Mouse (Mus musculus) heart, embryonic 14.5 days (tissue): ENCODE measurements at regions not wholly inside any gene's neighbourhood (a gene's known extent, or its start where the extent isn't known, plus 50 kb on each side); places are given as distances from the start of the nearest gene placed in this dataset.
"Not testable (repeated sequence)": the region's sequence is repeated elsewhere in the genome, so short reads cannot be mapped to it uniquely, and the experiment has no call there.

Source experiments
- ATAC-seq: fragments of 200-750 bp; cut with Nextera tagmentation; 2 replicates; pipeline ENCODE4 v1.8.0; 2017; ENCODE audit warnings: low read depth, moderate TSS enrichment; ENCODE audit not compliant: insufficient number of reproducible peaks, insufficient read depth, low FRiP score
- H3K27ac ChIP-seq, 2 experiments: fragments of 200-500 bp in 1 of 2; fragments of 300-500 bp in 1 of 2; sonication (generic) in 1 of 2; replicated peaks in 1 of 2; 2 replicates each; pipeline ENCODE4 v1.5.1; 2012 to 2014; ENCODE audit warnings: low read depth in 2 of 2, low read length in 2 of 2, control low read depth in 1 of 2, mild to moderate bottlenecking in 1 of 2, mixed read lengths in 1 of 2; ENCODE audit not compliant: control insufficient read depth in 1 of 2, insufficient read depth in 1 of 2
- H3K27me3 ChIP-seq: fragments of 300-500 bp; sonication (generic); 2 replicates; pipeline ENCODE4 v1.6.1; 2014; ENCODE audit warnings: mild to moderate bottlenecking, low read length, control low read depth; ENCODE audit not compliant: control insufficient read depth, insufficient read depth
- H3K36me3 ChIP-seq: fragments of 300-500 bp; sonication (generic); 2 replicates; pipeline ENCODE4 v1.6.1; 2014; ENCODE audit warnings: mild to moderate bottlenecking, control low read depth, low read length, mixed read lengths; ENCODE audit not compliant: control insufficient read depth, insufficient read depth
- H3K4me1 ChIP-seq, 2 experiments: fragments of 200-500 bp in 1 of 2; fragments of 300-500 bp in 1 of 2; sonication (generic) in 1 of 2; 2 replicates each; pipeline ENCODE4 v1.6.1; 2012 to 2014; ENCODE audit warnings: low read length in 2 of 2, control low read depth in 1 of 2, mixed read lengths in 1 of 2; ENCODE audit not compliant: control insufficient read depth in 2 of 2, insufficient read depth in 2 of 2
- H3K4me2 ChIP-seq: fragments of 300-500 bp; sonication (generic); 2 replicates; pipeline ENCODE4 v1.6.1; 2014; ENCODE audit warnings: mild to moderate bottlenecking, low read length
- H3K4me3 ChIP-seq, 2 experiments: fragments of 200-500 bp in 1 of 2; fragments of 300-500 bp in 1 of 2; sonication (generic) in 1 of 2; 2 replicates each; pipeline ENCODE4 v1.5.1; 2012 to 2014; ENCODE audit warnings: low read length in 2 of 2, mild to moderate bottlenecking in 2 of 2, control low read depth in 1 of 2, low read depth in 1 of 2, moderate library complexity in 1 of 2; ENCODE audit not compliant: control insufficient read depth in 1 of 2, insufficient read depth in 1 of 2
- H3K9ac ChIP-seq: fragments of 300-500 bp; sonication (generic); 2 replicates; pipeline ENCODE4 v1.6.1; 2014; ENCODE audit warnings: mild to moderate bottlenecking, low read length
- H3K9me3 ChIP-seq: fragments of 300-500 bp; sonication (generic); 2 replicates; pipeline ENCODE4 v1.6.1; 2016; ENCODE audit warnings: low read length, control low read depth; ENCODE audit not compliant: control insufficient read depth
- WGBS: fragments of 180-500 bp; shearing (Covaris S2); extraction: QIAGEN DNeasy Blood & Tissue Kit; methylation state at CpG from one replicate; pipeline ENCODE4 v1.1.7; 2014; 5-methylcytosine and 5-hydroxymethylcytosine counted together

GRCm38 (mm10) chr3:134330943-134331342 is 94.7 kb downstream of the Cxxc4 start:
- Histone ChIP-seq H3K27me3 (no peaks in the 10 kb centered on the region), H3K36me3 (no peaks in the 10 kb centered on the region), H3K9me3 (no peaks in the 10 kb centered on the region), H3K4me2 (peak overlapping the region; percentile 64), H3K4me3 (peak overlapping the region; percentile 9 to 27; a peak in 3 of 4 replicates), H3K4me1 (no peaks in the 10 kb centered on the region), H3K9ac (no peak overlapping the region), H3K27ac (no peak overlapping the region)
- 48% methylated on average over 11 of the region's 11 CpGs for WGBS
- ATAC-seq = no peak

DNA sequence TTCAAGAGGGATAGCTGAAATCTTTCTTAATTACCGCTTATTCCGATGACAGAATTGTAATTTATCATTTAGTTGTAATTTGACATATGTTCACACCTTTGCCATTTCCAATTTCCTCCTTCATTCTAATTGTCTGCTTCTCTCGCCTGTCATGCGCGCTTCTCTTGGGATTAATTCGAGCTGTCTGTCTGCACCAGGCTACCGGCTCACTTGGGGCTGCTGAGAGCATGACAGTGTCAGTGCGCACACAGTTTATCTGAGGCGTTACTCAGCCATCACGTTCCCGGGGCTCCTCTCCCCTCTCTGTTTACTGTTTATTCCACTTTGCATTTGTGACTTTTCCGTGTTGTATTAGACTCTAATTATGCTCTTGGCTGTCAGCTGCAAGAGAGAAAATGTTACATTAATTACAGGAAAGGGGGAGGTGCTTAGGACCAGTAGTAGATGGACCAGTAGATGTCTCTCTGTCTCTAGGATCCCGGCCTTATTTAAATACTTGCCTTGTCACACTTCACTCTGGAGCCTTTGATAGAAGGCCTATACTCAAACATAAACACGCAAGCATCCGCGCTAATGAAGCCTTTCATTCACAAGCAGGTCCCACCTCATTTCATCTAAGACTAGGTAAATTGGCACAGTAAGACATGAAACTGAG is 95.3 kb downstream of the Cxxc4 start:
- 33% methylated on average over 16 of the region's 16 CpGs for WGBS
- Histone ChIP-seq H3K4me3 (peak overlapping the region; percentile 11 to 27; a peak in 3 of 4 replicates), H3K27me3 (no peaks in the 10 kb centered on the region), H3K9me3 (no peaks in the 10 kb centered on the region), H3K27ac (no peak overlapping the region), H3K4me2 (peak overlapping the region; percentile 64), H3K4me1 (no peaks in the 10 kb centered on the region), H3K9ac (no peak overlapping the region), H3K36me3 (no peaks in the 10 kb centered on the region)
- no peak for ATAC-seq

DNA sequence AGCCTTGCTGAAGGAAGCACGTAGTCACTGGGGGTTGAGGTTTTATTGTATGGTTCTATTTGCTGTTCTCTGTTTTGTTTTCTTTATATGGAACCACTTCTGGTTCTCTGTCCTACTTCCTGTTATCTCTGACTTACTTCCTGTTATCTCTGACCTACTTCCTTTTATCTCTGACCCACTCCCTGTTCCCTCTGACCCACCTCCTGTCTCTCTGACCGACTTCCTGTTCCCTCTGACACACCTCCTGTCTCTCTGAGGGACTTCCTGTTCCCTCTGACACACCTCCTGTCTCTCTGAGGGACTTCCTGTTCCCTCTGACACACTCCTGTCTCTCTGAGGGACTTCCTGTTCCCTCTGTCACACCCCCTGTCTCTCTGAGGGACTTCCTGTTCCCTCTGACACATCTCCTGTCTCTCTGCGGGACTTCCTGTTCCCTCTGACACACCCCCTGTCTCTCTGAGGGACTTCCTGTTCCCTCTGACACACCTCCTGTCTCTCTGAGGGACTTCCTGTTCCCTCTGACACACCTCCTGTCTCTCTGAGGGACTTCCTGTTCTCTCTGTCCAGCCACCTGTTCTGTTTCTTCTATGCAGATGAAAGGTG is 102.9 kb downstream of the Cxxc4 start:
- H3K4me2 ChIP-seq, H3K36me3 ChIP-seq, H3K9me3 ChIP-seq, H3K4me3 ChIP-seq, H3K27me3 ChIP-seq, H3K9ac ChIP-seq, ATAC-seq, H3K4me1 ChIP-seq, H3K27ac ChIP-seq: not testable (repeated sequence)
- 73% methylated on average over 3 of the region's 3 CpGs for WGBS

DNA sequence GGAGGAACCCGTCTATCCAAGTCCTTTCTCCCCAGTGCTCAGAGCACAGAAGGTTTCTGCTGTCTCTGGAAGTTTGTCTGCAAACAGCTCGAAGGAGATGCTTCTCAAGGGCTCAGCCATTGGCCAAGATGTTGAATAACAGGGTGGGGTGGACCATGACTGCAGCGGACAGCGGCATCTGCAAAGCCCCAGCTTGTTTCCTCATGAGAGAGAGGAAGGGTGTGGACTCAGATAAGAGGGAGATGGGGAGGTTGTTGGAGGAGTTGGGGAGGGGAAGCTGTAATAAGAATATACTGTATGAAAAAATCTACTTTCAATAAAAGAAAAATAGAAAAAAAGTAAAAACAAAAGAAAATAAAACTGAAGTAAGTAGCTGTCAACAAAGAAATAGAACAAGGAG is 129.7 kb downstream of the Cxxc4 start:
- Histone ChIP-seq H3K27ac (no peak overlapping the region), H3K27me3 (no peaks in the 10 kb centered on the region), H3K36me3 (no peaks in the 10 kb centered on the region), H3K4me2 (no peak overlapping the region), H3K4me3 (no peak overlapping the region), H3K9ac (no peak overlapping the region), H3K4me1 (no peaks in the 10 kb centered on the region), H3K9me3 (no peaks in the 10 kb centered on the region)
- 55% methylated on average over 4 of the region's 4 CpGs for WGBS
- no peak for ATAC-seq

GRCm38 (mm10) chr3:134366761-134367160 is 130.5 kb downstream of the Cxxc4 start:
- no peaks in the 10 kb centered on the region for H3K27me3 ChIP-seq
- no peak overlapping the region for H3K4me2 ChIP-seq
- WGBS = 60% methylated on average over 3 of the region's 3 CpGs
- no peak for ATAC-seq
- no peak overlapping the region for H3K4me3 ChIP-seq
- H3K4me1 ChIP-seq = no peaks in the 10 kb centered on the region
- H3K9ac ChIP-seq = no peak overlapping the region
- no peak overlapping the region for H3K27ac ChIP-seq
- no peaks in the 10 kb centered on the region for H3K36me3 ChIP-seq
- H3K9me3 ChIP-seq = no peaks in the 10 kb centered on the region

GRCm38 (mm10) chr3:134368591-134368990 is 132.3 kb downstream of the Cxxc4 start:
- no peak for ATAC-seq
- Histone ChIP-seq H3K4me3 (no peak overlapping the region), H3K4me1 (no peaks in the 10 kb centered on the region), H3K27me3 (no peaks in the 10 kb centered on the region), H3K9ac (no peak overlapping the region), H3K9me3 (no peaks in the 10 kb centered on the region), H3K27ac (no peak overlapping the region), H3K36me3 (no peaks in the 10 kb centered on the region), H3K4me2 (no peak overlapping the region)

- Histone ChIP-seq H3K9ac (no peak overlapping the region), H3K4me2 (no peak overlapping the region), H3K27me3 (no peaks in the 10 kb centered on the region), H3K4me3 (no peak overlapping the region), H3K4me1 (no peaks in the 10 kb centered on the region), H3K27ac (no peak overlapping the region), H3K36me3 (no peaks in the 10 kb centered on the region), H3K9me3 (no peaks in the 10 kb centered on the region)
- no peak for ATAC-seq
- WGBS = 61% methylated on average over 4 of the region's 4 CpGs
Measured at GRCm38 (mm10) chr3:134369126-134369525, 132.8 kb downstream of the Cxxc4 start.

DNA sequence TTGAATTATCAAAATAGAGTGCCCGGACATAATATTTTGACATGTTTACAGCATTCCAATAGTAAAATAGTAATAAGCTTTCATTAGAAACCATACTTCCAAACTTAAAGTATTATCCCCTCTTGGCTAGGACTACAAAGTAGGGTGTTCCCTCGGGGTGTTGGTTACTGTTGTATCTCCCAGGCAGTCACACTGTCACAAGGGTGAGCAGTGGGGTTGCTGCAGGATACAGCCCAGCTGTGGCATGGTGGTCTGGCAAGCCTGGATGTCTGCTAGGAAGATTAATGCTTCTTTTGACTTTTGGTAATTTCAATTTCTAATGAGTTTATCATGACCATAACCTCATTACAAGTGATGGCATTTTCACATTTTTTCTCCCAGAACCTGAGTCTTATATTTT is 143.3 kb downstream of the Cxxc4 start:
- ATAC-seq = no peak
- H3K36me3 ChIP-seq = no peaks in the 10 kb centered on the region

More for the DNA sequence above, 143.3 kb downstream of the Cxxc4 start:
- Histone ChIP-seq H3K4me3 (no peak overlapping the region), H3K4me2 (no peak overlapping the region), H3K9me3 (no peaks in the 10 kb centered on the region), H3K9ac (no peak overlapping the region), H3K27me3 (no peaks in the 10 kb centered on the region), H3K27ac (no peak overlapping the region), H3K4me1 (no peaks in the 10 kb centered on the region)
- WGBS = 71% methylated on average over 2 of the region's 2 CpGs
